Mouse (Mus musculus): Measurements from ENCODE around the gene Znrf4.

DNA sequence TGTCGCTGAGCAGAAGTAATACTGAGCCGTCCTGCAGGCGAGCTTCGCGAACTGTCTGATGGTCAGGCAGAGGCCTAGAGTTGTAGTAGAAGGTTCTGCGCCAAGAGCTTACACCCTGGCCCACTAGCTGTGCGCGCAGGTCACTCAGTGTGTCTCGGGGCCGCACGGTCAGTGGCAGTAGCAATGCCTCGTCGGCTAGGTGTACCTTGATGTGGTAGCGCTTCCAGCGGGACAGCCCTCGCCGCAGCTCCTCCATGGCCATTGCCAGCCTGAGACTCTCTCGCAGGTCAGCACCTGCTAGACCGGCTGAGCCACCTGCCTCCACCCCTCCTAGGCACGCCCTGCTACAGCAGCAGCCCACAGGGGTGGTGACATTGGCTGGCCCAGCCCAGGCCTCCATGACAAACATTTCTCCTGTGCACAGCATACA, 41.9 kb upstream of the Znrf4 start, which contains the start of gene Gm20219:
- TF ChIP-seq CTCF (IDR thresholded peaks at IDR 0.05; ENCODE audit: borderline replicate concordance, extremely low read depth, insufficient read depth, insufficient read length) (no peak), POLR2A (IDR thresholded peaks at IDR 0.05; ENCODE audit: borderline replicate concordance, extremely low read depth, insufficient read depth, insufficient read length, poor library complexity, severe bottlenecking) (no peak)

All from brain, embryonic 14.5 days (tissue).